Mouse (Mus musculus) forebrain, embryonic 10.5 days (tissue): Measurements from ENCODE around the gene Gbgt1. TPM values are rescaled to one million over a fixed set of nuclear protein-coding genes. Genes with fewer than 3 reads are reported as not detected.

ENCODE experiments used
- DNase-seq: peaks from one replicate; pipeline ENCODE4 v3.0.0-alpha.2; 2017; ENCODE audit warnings: low spot score; ENCODE audit errors: extremely low spot score
- H3K27ac ChIP-seq: fragments of 300-500 bp; sonication (generic); 2 replicates; pipeline ENCODE4 v1.5.1; 2016; ENCODE audit warnings: mild to moderate bottlenecking
- H3K27me3 ChIP-seq: fragments of 300-500 bp; sonication (generic); 2 replicates; pipeline ENCODE4 v1.6.1; 2016; ENCODE audit warnings: mild to moderate bottlenecking; ENCODE audit not compliant: poor library complexity, severe bottlenecking
- H3K36me3 ChIP-seq: fragments of 300-500 bp; sonication (generic); replicated peaks from 2 replicates; pipeline ENCODE4 v1.6.1; 2016; ENCODE audit warnings: mild to moderate bottlenecking, moderate library complexity
- H3K4me1 ChIP-seq: fragments of 300-500 bp; sonication (generic); 2 replicates; pipeline ENCODE4 v1.6.1; 2016
- H3K4me3 ChIP-seq: fragments of 300-500 bp; sonication (generic); 2 replicates; pipeline ENCODE4 v1.5.1; 2016; ENCODE audit warnings: mild to moderate bottlenecking, moderate library complexity
- H3K9me3 ChIP-seq: fragments of 300-500 bp; sonication (generic); 2 replicates; pipeline ENCODE4 v1.6.1; 2016; ENCODE audit warnings: mild to moderate bottlenecking, moderate library complexity
- WGBS: fragments of 180-500 bp; shearing (Covaris S2); methylation state at CpG from one replicate; pipeline ENCODE4 v1.1.7; 2016; 5-methylcytosine and 5-hydroxymethylcytosine counted together
- polyA plus RNA-seq: library from polyadenylated mRNA; unstranded; fragments of >200 nt; fragmentation: Nextera tagmentation; extraction: Ambion mirVana; gene quantifications from 2 replicates; pipeline ENCODE4 v1.2.1, GENCODE M21; 2016

The Gbgt1 gene
- polyA plus RNA-seq, 1 experiment from 2014 or later: not detected

DNA sequence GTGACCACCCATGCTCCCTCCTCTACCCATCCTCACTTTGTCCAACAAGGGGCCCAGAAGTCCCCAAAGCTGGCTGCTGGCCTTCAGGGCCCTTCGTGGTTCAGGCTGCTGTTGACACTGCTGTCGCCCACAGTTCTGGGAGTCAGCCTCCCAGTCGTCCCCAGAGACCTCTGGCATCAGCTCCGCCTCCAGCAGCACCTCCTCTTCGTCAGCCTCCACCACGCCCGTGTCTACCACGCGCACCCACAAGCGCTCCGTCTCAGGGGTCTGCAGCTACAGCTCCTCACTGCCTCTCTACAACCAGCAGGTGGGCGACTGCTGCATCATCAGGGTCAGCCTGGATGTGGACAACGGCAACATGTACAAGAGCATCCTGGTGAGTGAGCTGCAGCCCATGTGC is 52.5 kb downstream of the Gbgt1 start:
- H3K36me3 ChIP-seq: peaks cover 100% of the 10 kb centered on the region
- WGBS: 93% methylated on average over 13 of the region's 13 CpGs

GRCm38 (mm10) chr2:28552301-28552700 is 55.6 kb downstream of the Gbgt1 start:
- H3K4me3 ChIP-seq: no peak overlapping the region
- no peak for DNase-seq
- peaks cover 71% of the 10 kb centered on the region for H3K36me3 ChIP-seq
- no peaks in the 10 kb centered on the region for H3K27me3 ChIP-seq
- H3K4me1 ChIP-seq: peaks cover 5% of the 10 kb centered on the region; the same call in 1 of the 2 replicates
- 99% methylated on average over 5 of the region's 5 CpGs for WGBS
- no peaks in the 10 kb centered on the region for H3K9me3 ChIP-seq
- H3K27ac ChIP-seq: no peak overlapping the region

More for the DNA sequence above, 52.5 kb downstream of the Gbgt1 start:
- DNase-seq: no peak
- Histone ChIP-seq H3K4me3 (no peak overlapping the region), H3K9me3 (no peaks in the 10 kb centered on the region), H3K4me1 (peaks cover 5% of the 10 kb centered on the region; the same call in 1 of the 2 replicates), H3K27ac (no peak overlapping the region), H3K27me3 (no peaks in the 10 kb centered on the region)

Other genes starting within 250 kb of the Gbgt1 start
- gene Ppp1r26, start 50.1 kb upstream of the Gbgt1 start, polyA plus RNA-seq: 5.8 and 6.1 TPM in 2 replicates
- gene 1700007K13Rik, start 30.6 kb upstream of the Gbgt1 start, polyA plus RNA-seq: 2.0 and 2.4 TPM in 2 replicates
- gene Mrps2, start 28.8 kb upstream of the Gbgt1 start, polyA plus RNA-seq: 68.1 and 70.3 TPM in 2 replicates
- gene Gm10134, start 9.2 kb downstream of the Gbgt1 start, polyA plus RNA-seq: not detected in 2 replicates
- gene Ralgds, start 16.2 kb downstream of the Gbgt1 start, polyA plus RNA-seq: 22.5 and 23.2 TPM in 2 replicates
- 0.07 TPM in 1 of 2 replicates, not detected in the other for gene Cel, start 66.5 kb downstream of the Gbgt1 start, polyA plus RNA-seq
- 60.1 and 62.6 TPM in 2 replicates for gene Gtf3c5, start 86.9 kb downstream of the Gbgt1 start, polyA plus RNA-seq
- 4.7 and 5.4 TPM in 2 replicates for gene Gfi1b, start 125.1 kb downstream of the Gbgt1 start, polyA plus RNA-seq
- 22.9 and 26.5 TPM in 2 replicates for gene Tsc1, start 144.3 kb downstream of the Gbgt1 start, polyA plus RNA-seq
- 2.7 and 3.3 TPM in 2 replicates for gene Spaca9, start 202.8 kb downstream of the Gbgt1 start, polyA plus RNA-seq
- gene Ak8, start 203.3 kb downstream of the Gbgt1 start, polyA plus RNA-seq: 0.68 and 0.69 TPM in 2 replicates